Mouse (Mus musculus): ENCODE data around the gene Snorc.
"Not testable (repeated sequence)": the region's sequence is repeated elsewhere in the genome, so short reads cannot be mapped to it uniquely, and the experiment has no call there.

The Snorc gene

DNA sequence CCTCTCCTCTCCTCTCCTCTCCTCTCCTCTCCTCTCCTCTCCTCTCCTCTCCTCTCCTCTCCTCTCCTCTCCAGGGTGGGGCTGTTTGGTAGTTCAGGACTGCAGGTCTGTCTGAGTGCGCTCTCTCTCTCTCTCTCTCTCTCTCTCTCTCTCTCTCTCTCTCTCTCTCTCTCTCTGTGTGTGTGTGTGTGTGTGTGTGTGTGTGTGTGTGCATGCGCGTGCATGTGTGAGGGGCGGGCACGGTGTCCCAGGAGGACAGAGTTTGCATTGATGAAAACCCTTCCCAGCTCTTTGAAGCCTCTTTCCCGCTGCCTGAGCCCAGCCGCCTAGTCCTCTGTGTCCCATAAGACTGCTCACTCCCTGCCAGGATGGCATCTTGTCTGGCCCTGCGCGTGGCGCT is at the start of gene Snorc:
Gene Snorc (plus strand): TSS at position 301 of the 400 bp plus-strand sequence.
- DNase-seq (ENCODE audit: low spot score in 2 of 2), result not testable (repeated sequence)

GRCm38 (mm10) chr1:87435125-87435524 is 34.9 kb upstream of the Snorc start:
- no peak for DNase-seq (ENCODE audit: low spot score in 2 of 2)

- no peak for DNase-seq (ENCODE audit: low spot score in 2 of 2)
Observed at GRCm38 (mm10) chr1:87436583-87436982, 33.5 kb upstream of the Snorc start.

DNA sequence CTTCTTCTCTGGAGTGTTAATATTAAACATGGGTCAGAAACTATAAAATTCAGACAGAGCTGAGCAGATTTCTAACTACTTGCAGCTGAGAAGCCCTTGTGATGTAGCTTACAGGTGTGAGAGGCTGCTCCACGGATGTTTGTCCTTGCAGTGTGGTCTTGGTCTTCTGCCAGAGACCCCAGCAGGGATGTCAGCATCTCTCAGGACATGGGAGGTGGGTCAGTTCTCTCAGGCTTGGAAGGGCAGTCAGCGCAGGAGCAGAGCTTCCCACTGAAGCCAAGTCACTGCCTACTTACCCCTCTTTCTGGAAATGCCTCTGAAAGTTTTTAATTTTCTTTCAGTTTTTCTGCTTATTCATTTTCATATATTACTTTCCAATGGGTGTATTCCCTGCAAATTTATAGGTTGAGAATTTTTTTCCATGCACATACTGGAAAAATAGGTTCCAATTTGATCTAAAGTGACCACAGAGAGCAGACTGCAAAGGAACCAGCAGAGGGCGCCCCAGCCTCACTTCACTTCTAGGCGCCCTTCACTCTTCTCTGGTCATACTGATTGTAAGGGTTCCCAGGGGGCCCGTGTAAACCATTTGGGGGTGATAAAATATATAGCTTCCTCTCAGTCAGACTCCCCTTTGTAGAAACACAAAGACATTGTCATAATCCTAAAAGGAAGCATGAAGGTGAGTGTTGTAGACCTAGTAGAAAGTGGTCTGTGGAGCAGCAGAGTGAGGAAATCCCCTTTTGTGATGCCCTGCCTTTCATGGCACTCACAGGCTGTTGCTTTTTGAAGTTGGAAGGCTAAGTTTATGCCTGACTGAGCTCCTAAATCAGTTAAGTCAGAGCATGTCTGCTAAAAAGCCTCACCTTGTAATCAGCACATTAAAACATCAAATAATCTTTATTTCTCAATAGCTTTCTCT is 22.6 kb upstream of the Snorc start:
- DNase-seq (ENCODE audit: low spot score in 2 of 2), result peak; percentile 21 to 62

DNA sequence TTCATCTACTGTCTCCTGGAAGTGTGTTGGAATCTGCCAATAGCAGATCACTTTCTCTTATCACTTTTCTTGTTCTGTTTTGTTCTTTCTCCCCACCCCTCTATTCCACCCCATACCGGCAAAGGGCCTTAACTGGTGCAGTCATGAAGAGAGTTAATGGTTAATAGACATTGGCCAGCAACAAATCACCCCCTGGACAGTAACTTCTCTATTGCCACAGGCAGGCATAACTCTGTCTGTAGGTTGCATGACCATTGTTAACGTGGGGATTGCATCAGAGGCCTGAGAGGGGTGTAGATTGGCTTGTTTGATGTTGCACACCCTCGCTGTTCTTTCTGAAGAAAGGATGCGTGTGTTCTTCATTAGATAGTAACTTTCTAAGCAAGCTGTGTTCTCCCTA is 20.6 kb upstream of the Snorc start:
- DNase-seq (ENCODE audit: low spot score in 2 of 2), result no peak

- no peak for DNase-seq (ENCODE audit: low spot score in 2 of 2)
Observed at GRCm38 (mm10) chr1:87456425-87456824, 13.6 kb upstream of the Snorc start.

DNA sequence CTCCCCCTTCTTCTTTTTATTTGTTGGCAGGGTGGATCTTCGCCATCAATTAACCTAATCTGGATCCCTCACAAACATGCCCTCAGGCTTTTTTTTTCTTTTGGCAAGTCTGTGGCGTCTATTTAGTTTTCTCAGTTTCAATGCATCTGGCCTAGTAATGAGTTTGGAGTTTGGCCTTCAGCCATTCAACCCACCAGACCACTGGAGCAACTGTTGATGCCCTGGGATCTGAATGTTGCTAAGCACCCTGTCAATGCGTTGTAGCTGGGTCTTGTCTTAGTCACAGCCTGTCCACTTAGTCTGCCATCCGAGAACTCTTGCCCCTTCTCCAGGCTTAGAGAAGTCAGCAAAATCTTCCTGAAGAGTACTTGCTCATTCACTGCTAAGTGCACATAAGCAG is 12.0 kb upstream of the Snorc start:
- no peak for DNase-seq (ENCODE audit: low spot score in 2 of 2)

- not testable (repeated sequence) for DNase-seq (ENCODE audit: low spot score in 2 of 2)
Observed at GRCm38 (mm10) chr1:87459856-87460255, 10.2 kb upstream of the Snorc start.

DNA sequence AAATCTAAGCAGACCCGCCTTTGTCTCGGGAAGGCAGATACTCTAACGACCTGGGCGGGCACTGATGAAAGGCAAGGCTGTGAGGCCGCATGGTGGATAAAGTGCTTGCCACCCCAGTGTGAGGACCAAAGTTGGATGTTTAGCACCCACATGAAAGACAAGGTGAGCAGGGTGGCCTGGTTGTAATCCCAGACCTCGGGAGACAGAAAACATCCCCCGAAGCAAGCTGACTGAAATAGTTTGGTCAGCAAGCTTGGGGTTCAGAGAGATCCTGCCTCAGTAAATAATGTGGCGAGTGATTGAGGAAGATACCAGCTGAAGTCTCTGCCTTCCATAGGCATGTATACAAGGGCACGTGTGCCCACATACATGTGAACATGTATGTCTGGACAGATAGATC is 2.6 kb upstream of the Snorc start:
- DNase-seq (ENCODE audit: low spot score in 2 of 2), result no peak

GRCm38 (mm10) chr1:87468321-87468720 is 1.8 kb upstream of the Snorc start:
- DNase-seq (ENCODE audit: low spot score in 2 of 2), result no peak

DNA sequence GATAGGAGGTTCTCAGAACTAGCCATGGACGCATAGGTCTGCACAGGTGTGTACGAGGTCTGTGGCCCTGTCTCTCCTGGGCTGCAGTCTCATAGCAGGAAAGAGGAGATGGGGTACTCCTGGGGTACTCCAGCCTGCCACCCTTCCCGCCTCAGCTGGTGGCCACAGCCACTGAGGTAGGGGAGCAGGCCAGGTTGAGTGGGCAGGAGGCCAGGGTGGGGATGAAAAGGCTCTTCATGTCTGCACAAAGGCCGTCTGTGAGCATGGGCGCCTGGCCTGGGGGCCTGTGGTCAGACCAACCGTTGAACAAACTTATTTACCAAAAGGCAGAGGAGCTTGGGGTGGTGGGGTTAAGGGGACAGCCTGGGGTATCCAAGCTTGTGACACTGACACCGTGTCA is 1.8 kb downstream of the Snorc start:
- no peak for DNase-seq (ENCODE audit: low spot score in 2 of 2)

GRCm38 (mm10) chr1:87472576-87472975 is 2.5 kb downstream of the Snorc start:
- DNase-seq (ENCODE audit: low spot score in 2 of 2), result no peak

GRCm38 (mm10) chr1:87475076-87475895 is 5.2 kb downstream of the Snorc start:
- no peak for DNase-seq (ENCODE audit: low spot score in 2 of 2)

- no peak for DNase-seq (ENCODE audit: low spot score in 2 of 2)
Observed at GRCm38 (mm10) chr1:87482546-87482945, 12.5 kb downstream of the Snorc start.

DNA sequence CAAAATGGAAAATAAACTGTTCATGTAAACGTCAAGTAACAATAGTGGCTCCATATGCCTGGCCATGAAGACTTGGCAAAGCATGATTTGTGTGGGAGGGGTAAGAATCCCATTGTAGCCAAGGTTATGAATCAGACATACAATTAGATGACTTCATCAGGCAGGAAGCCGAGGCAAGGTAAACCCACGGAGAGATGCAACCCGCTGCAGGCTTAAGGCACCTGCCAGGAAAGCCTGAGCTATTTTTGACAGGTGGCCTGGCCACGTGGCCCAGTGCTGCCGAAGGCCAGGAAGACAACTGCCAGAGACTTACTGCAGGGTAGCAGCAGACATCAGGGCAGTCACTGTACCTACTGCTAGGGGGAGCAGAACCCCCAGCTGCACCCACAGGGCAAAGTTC is 16.3 kb downstream of the Snorc start:
- DNase-seq (ENCODE audit: low spot score in 2 of 2), result no peak

GRCm38 (mm10) chr1:87492285-87492684 is 22.2 kb downstream of the Snorc start:
- no peak for DNase-seq (ENCODE audit: low spot score in 2 of 2)

DNA sequence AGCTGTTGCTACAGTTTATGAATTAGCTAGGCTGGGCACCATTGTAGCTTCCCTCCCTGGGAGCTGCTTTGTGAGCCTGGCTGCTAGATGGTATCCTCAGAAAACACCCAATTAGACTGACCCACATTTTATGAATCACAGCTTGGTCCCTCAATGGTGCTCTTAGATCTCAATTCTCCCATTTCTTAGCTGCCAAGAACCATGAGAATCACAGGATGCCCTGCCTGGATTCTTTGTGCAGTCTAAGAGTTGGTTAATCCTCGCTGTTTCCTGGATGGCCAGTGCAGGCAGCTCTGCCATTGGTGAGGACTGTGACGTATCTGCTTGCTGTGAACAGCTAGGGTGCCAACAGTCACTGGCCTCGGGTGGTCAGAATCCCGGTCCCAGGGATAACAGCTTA is 23.5 kb downstream of the Snorc start:
- no peak for DNase-seq (ENCODE audit: low spot score in 2 of 2)

- DNase-seq (ENCODE audit: low spot score in 2 of 2), result no peak
Observed at GRCm38 (mm10) chr1:87505524-87505923, 35.5 kb downstream of the Snorc start.

DNA sequence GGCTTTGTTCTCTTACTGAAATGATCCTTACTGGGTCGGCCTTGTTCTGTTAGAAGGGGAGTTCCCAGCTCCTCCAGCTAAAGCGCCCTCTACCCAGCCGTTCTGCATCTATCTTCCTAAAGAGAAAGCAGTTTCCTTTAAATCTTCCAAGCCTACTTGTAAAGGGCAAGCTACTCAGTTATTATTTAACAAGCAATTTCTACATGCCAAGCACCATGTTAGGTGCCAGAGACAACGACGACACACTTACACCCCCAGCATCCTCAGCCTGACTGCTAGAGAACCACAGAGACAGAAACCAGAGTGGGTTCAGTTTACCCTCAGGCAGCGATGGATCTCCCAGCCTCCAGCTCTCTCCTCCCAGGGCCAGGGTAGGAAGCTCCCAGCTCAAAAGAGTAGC is 37.8 kb downstream of the Snorc start:
- no peak for DNase-seq (ENCODE audit: low spot score in 2 of 2)

GRCm38 (mm10) chr1:87508591-87509560 is 38.8 kb downstream of the Snorc start:
- no peak for DNase-seq (ENCODE audit: low spot score in 2 of 2)

DNA sequence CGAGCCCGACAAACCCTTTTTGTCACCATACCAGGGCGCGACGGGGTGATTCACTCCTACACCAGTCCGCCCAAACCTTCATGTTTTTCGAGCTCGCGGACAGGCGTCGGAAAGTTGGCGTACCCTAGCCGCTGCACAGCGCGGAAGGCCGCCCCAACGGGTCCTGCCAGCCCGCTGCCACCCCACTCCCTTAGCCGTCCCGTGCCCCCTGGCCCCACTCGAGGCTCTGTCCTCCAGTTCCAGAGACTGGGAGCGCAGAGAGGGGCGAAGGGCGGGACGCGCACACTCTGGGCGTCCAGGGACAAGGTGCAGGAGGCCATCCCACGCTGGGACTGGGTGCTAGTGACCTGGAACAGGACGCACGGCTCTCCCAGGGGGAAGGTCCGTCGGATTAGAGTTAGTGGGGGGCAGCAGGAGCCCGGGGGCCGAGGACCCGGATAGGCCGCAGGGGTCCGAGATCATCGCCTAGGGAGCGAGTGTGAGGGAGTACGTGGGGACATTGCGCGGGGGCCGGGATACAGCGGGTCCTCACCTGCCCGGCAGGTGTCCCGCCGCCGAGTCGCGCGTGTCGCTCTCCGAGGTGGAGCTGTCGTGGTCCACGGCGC is 39.6 kb downstream of the Snorc start, which contains the start of gene Neu2:
Gene Neu2 (plus strand): TSS at position 329 of the 605 bp plus-strand sequence.
- DNase-seq (ENCODE audit: low spot score in 2 of 2), result no peak
